Mouse (Mus musculus) fat pad, adult 2 months (tissue): ENCODE data around the gene Cdadc1.

Source experiments
- DNase-seq: peaks from one replicate; pipeline ENCODE4 v3.0.0-alpha.2; 2011; ENCODE audit warnings: low read depth, low spot score; ENCODE audit errors: extremely low read depth

The Cdadc1 gene

DNA sequence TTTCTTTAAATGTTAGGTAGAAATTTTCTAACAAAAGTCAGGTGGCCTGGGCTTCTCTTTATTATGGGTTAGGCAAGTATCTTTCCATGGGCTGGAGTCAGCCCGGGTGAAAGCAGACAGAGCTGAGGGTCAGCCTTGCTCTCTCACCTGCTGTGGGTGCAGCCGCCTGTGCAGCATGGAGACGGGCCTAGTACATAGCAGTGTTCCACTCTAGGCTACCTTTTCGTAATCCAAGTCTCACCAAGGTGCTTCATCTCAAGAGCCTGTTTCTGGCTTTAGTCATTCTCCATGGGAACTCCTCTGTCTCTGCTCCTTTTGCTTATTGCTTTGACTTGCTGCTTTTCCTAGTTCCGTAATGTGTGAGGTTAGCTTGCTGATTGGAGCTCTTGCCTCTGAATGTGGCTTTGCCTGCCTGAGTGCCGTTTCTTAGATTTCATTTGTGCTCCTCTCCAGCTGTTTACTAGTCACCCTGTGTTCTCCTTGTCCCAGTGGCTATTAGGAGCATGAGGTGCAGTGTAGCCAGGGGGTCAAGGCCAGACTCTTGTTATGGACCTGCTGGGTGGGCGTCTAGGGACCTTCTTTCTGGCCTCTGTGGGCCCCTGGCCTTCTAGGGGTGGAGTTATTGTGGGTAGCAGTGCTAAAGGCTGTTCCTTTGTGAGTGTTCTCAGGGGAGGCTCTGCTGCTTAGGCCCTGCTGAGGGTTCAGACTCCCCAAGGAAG lies 51.4 kb downstream of the Cdadc1 start:
- DNase-seq, result no peak

- DNase-seq, result no peak
Measured at GRCm38 (mm10) chr14:59543956-59544355, 53.8 kb downstream of the Cdadc1 start.

- DNase-seq, result no peak
Measured at GRCm38 (mm10) chr14:59543158-59543826, 54.5 kb downstream of the Cdadc1 start.

GRCm38 (mm10) chr14:59540761-59541160 lies 57.0 kb downstream of the Cdadc1 start:
- no peak for DNase-seq

DNA sequence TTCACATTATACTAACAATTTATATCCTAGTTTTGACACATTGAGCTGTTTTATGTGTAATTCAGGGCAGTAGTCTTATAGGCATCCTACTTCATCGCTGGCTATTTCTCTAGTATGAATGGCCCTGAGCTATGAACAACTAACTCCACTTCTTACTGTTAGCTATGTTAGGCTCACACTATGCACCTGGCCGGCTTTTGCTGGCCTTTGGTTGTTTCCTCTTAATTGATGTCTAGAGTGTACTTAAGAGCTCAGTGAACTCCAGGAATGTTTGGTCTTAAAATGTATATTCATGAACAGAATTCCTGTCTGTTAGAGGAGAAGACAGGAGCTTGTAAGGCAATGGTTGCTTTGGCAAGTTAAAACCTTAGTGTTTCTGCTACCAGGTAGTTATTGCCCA lies 57.5 kb downstream of the Cdadc1 start:
- no peak for DNase-seq

GRCm38 (mm10) chr14:59537829-59538432 lies 59.8 kb downstream of the Cdadc1 start:
- no peak for DNase-seq

DNA sequence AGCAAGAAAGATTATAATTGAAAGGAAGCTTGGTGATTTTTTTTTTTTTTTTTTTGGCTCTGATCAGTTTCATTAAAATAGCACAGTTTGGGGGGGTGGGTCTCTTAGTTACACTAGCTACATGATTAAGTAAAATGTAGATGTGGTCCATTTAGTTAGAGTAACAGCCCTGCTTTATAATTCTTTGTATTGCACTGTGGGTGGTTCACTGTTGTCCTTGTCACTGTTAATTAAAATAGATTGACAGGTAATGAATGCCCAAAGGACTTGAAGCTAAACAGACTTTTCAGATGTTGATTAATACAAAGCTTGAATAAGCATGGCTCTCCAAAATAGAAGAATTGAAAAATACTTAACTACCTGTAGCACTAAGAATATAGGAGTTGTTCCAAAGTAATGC lies 63.9 kb downstream of the Cdadc1 start:
- DNase-seq, result no peak

- no peak for DNase-seq
Measured at GRCm38 (mm10) chr14:59532986-59533385, 64.8 kb downstream of the Cdadc1 start.

DNA sequence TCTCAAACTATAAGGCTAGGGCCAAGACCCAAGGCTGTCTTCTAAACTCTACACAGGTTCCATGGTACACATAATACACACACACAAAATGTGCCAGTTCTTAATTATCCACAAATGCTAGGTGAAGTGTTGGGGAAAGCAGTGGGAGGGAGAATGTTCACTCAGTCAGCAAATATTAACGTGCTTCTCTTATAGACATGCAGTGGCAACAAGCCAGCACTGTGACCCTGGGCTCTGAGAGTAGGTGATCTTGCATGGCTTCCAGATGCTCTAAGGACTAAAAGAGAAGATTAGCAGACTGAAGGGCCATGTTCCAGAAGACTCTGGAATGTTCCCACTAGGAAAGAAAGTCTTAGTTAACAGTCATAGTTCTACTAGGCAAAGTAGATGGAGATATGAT lies 67.0 kb downstream of the Cdadc1 start:
- no peak for DNase-seq

GRCm38 (mm10) chr14:59525843-59526242 lies 71.9 kb downstream of the Cdadc1 start:
- DNase-seq, result no peak

DNA sequence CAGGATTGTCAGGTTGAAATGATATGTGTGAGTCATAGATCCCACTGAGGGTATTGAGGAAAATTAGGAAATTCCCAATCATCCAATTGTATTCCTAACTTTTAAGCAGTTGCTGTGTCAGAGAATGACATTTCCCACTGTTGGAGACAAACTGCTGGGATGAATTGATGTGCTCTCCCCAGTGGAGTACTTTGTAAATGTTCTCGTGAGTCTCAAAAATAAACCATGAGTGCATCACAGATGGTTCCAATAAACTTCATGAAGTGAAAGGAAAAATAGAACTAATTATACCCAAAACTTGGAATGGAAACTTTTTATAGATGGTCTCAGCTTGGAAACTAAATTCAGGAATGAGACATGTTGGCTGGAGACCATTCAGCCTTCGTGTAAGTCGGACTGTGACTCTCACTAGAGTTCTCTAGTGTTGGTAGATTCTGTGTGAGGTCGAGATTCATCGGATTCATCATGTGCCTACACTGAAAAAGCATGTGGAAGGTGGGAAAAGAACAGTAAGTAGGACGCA lies 83.8 kb downstream of the Cdadc1 start:
- DNase-seq, result no peak
